Mouse (Mus musculus): ENCODE measurements around the gene Efcab6. TPM values are rescaled to one million over a fixed set of nuclear protein-coding genes. Genes with fewer than 3 reads are reported as not detected.

The Efcab6 gene
- total and polyA plus RNA-seq, 3 experiments, result not detected

- Histone ChIP-seq H3K4me3 (ENCODE audit: control insufficient read depth in 1 of 2, insufficient read depth in 1 of 2, low read depth in 2 of 2, low read length in 2 of 2) (no peak overlapping the region), H3K36me3 (ENCODE audit: control insufficient read depth in 1 of 2, insufficient read depth in 2 of 2, low read length in 2 of 2) (no peaks in the 10 kb centered on the region), H3K9me3 (replicated peaks; ENCODE audit: insufficient read depth, low read length) (no peaks in the 10 kb centered on the region), H3K9ac (ENCODE audit: control insufficient read depth, low read depth, low read length, poor library complexity, severe bottlenecking) (no peak overlapping the region), H3K27me3 (ENCODE audit: control insufficient read depth in 1 of 2, insufficient read depth in 2 of 2, low read length in 2 of 2) (no peaks in the 10 kb centered on the region), H3K79me2 (ENCODE audit: control insufficient read depth, insufficient read depth, low read length, poor library complexity) (no peaks in the 10 kb centered on the region), H3K4me1 (ENCODE audit: control insufficient read depth in 1 of 2, insufficient read depth in 2 of 2, low read length in 2 of 2) (no peaks in the 10 kb centered on the region), H3K27ac (ENCODE audit: control insufficient read depth, low read depth, low read length) (no peak overlapping the region)
- DNase-seq (ENCODE audit: low read depth, low spot score), result no peak
- no peak for TF ChIP-seq MYB (IDR thresholded peaks at IDR 0.05; ENCODE audit: low read depth, low read length)
- TF ChIP-seq TBP (IDR thresholded peaks at IDR 0.05; ENCODE audit: low read depth, low read length), result no peak
- TF ChIP-seq EP300 (IDR thresholded peaks at IDR 0.05; ENCODE audit: low read depth in 1 of 2, low read length in 2 of 2), result no peak
- no peak for TF ChIP-seq USF2 (IDR thresholded peaks at IDR 0.05; ENCODE audit: borderline replicate concordance in 1 of 2, insufficient read depth in 1 of 2, low read depth in 1 of 2, low read length in 2 of 2)
- TF ChIP-seq MAFK (IDR thresholded peaks at IDR 0.05; ENCODE audit: borderline replicate concordance, low read depth, low read length), result no peak
- no peak for TF ChIP-seq MYC (IDR thresholded peaks at IDR 0.05; ENCODE audit: low read depth, low read length)
- TF ChIP-seq SMC3 (IDR thresholded peaks at IDR 0.05; ENCODE audit: low read depth, low read length), result no peak
- no peak for TF ChIP-seq GABPA (IDR thresholded peaks at IDR 0.05; ENCODE audit: low read depth, low read length)
- TF ChIP-seq CHD1 (IDR thresholded peaks at IDR 0.05; ENCODE audit: low read depth, low read length), result no peak
- no peak for TF ChIP-seq NRF1 (IDR thresholded peaks at IDR 0.05; ENCODE audit: insufficient read depth, low read depth, low read length, poor library complexity, severe bottlenecking)
- TF ChIP-seq ZKSCAN1 (IDR thresholded peaks at IDR 0.05; ENCODE audit: low read depth, low read length), result no peak
- no peak for TF ChIP-seq CHD2 (IDR thresholded peaks at IDR 0.05; ENCODE audit: low read length)
- no peak for TF ChIP-seq E2F4 (IDR thresholded peaks at IDR 0.05; ENCODE audit: borderline replicate concordance, low read depth, low read length)
Measured at GRCm38 (mm10) chr15:83842419-83842818, 222.8 kb downstream of the Efcab6 start.

- Histone ChIP-seq H3K4me3 (ENCODE audit: control insufficient read depth in 1 of 2, insufficient read depth in 1 of 2, low read depth in 2 of 2, low read length in 2 of 2) (no peak overlapping the region), H3K9me3 (replicated peaks; ENCODE audit: insufficient read depth, low read length) (no peaks in the 10 kb centered on the region), H3K27me3 (ENCODE audit: control insufficient read depth in 1 of 2, insufficient read depth in 2 of 2, low read length in 2 of 2) (no peaks in the 10 kb centered on the region), H3K4me1 (ENCODE audit: control insufficient read depth in 1 of 2, insufficient read depth in 2 of 2, low read length in 2 of 2) (no peaks in the 10 kb centered on the region), H3K79me2 (ENCODE audit: control insufficient read depth, insufficient read depth, low read length, poor library complexity) (no peaks in the 10 kb centered on the region), H3K9ac (ENCODE audit: control insufficient read depth, low read depth, low read length, poor library complexity, severe bottlenecking) (no peak overlapping the region), H3K36me3 (ENCODE audit: control insufficient read depth in 1 of 2, insufficient read depth in 2 of 2, low read length in 2 of 2) (no peaks in the 10 kb centered on the region), H3K27ac (ENCODE audit: control insufficient read depth, low read depth, low read length) (no peak overlapping the region)
- no peak for DNase-seq (ENCODE audit: low read depth, low spot score)
- TF ChIP-seq CHD1 (IDR thresholded peaks at IDR 0.05; ENCODE audit: low read depth, low read length) (no peak), E2F4 (IDR thresholded peaks at IDR 0.05; ENCODE audit: borderline replicate concordance, low read depth, low read length) (no peak), MYC (IDR thresholded peaks at IDR 0.05; ENCODE audit: low read depth, low read length) (no peak), KAT2A (conservative IDR thresholded peaks at IDR 0.05; ENCODE audit: low read depth, low read length) (no peak), TCF12 (IDR thresholded peaks at IDR 0.05; ENCODE audit: low read depth, low read length) (no peak), TAL1 (IDR thresholded peaks at IDR 0.05; ENCODE audit: low read length) (no peak), POLR2AphosphoS5 (IDR thresholded peaks at IDR 0.05; ENCODE audit: borderline replicate concordance, low read depth, low read length) (no peak), TBP (IDR thresholded peaks at IDR 0.05; ENCODE audit: low read depth, low read length) (no peak)
Measured at GRCm38 (mm10) chr15:83840950-83841719, 224.0 kb downstream of the Efcab6 start.
